Mouse (Mus musculus): ENCODE measurements around the gene Xndc1. TPM values are rescaled to one million over a fixed set of nuclear protein-coding genes. Genes with fewer than 3 reads are reported as not detected.
A peak's percentile ranks its signal among the peaks of the same experiment; 100 is the strongest.

Gene Xndc1
- polyA plus RNA-seq, 1 experiment from 2014 or later = 41.2 TPM

GRCm38 (mm10) chr7:102076714-102077296, 11.5 kb downstream of the Xndc1 start:
- Histone ChIP-seq H3K36me3 (ENCODE audit: control insufficient read depth, insufficient read depth) (peaks cover 32% of the 10 kb centered on the region), H3K27me3 (replicated peaks; ENCODE audit: control insufficient read depth, insufficient read depth, low read length) (no peaks in the 10 kb centered on the region), H3K9ac (replicated peaks; ENCODE audit: low read depth, low read length) (no peak overlapping the region), H3K4me2 (ENCODE audit: low read length) (no peak overlapping the region), H3K27ac (ENCODE audit: low read length) (no peak overlapping the region), H3K9me3 (ENCODE audit: control insufficient read depth, low read length) (no peaks in the 10 kb centered on the region), H3K4me1 (replicated peaks; ENCODE audit: control insufficient read depth, insufficient read depth, low read length) (no peaks in the 10 kb centered on the region), H3K4me3 (replicated peaks; ENCODE audit: low read length) (no peak overlapping the region)
- ATAC-seq = no peak
- WGBS = 83% methylated on average over 7 of the region's 7 CpGs

GRCm38 (mm10) chr7:102078517-102078916, 13.2 kb downstream of the Xndc1 start:
- peak; percentile 52; the same call in 1 of the 2 replicates for ATAC-seq
- H3K27ac ChIP-seq (ENCODE audit: low read length) = no peak overlapping the region
- H3K4me2 ChIP-seq (ENCODE audit: low read length) = no peak overlapping the region
- H3K36me3 ChIP-seq (ENCODE audit: control insufficient read depth, insufficient read depth) = peaks cover 39% of the 10 kb centered on the region
- 79% methylated on average over 7 of the region's 7 CpGs for WGBS
- H3K9me3 ChIP-seq (ENCODE audit: control insufficient read depth, low read length) = no peaks in the 10 kb centered on the region
- no peaks in the 10 kb centered on the region for H3K27me3 ChIP-seq (replicated peaks; ENCODE audit: control insufficient read depth, insufficient read depth, low read length)
- no peaks in the 10 kb centered on the region for H3K4me1 ChIP-seq (replicated peaks; ENCODE audit: control insufficient read depth, insufficient read depth, low read length)
- H3K4me3 ChIP-seq (replicated peaks; ENCODE audit: low read length) = no peak overlapping the region
- no peak overlapping the region for H3K9ac ChIP-seq (replicated peaks; ENCODE audit: low read depth, low read length)

GRCm38 (mm10) chr7:102080311-102080710, 15.0 kb downstream of the Xndc1 start:
- H3K36me3 ChIP-seq (ENCODE audit: control insufficient read depth, insufficient read depth) = peaks cover 39% of the 10 kb centered on the region
- H3K4me2 ChIP-seq (ENCODE audit: low read length) = no peak overlapping the region
- no peak overlapping the region for H3K4me3 ChIP-seq (replicated peaks; ENCODE audit: low read length)
- H3K9ac ChIP-seq (replicated peaks; ENCODE audit: low read depth, low read length) = no peak overlapping the region
- H3K9me3 ChIP-seq (ENCODE audit: control insufficient read depth, low read length) = no peaks in the 10 kb centered on the region
- H3K27ac ChIP-seq (ENCODE audit: low read length) = no peak overlapping the region
- WGBS = 92% methylated on average over 8 of the region's 8 CpGs
- no peak for ATAC-seq
- H3K4me1 ChIP-seq (replicated peaks; ENCODE audit: control insufficient read depth, insufficient read depth, low read length) = no peaks in the 10 kb centered on the region
- no peaks in the 10 kb centered on the region for H3K27me3 ChIP-seq (replicated peaks; ENCODE audit: control insufficient read depth, insufficient read depth, low read length)

- Histone ChIP-seq H3K4me3 (replicated peaks; ENCODE audit: low read length) (no peak overlapping the region), H3K4me1 (replicated peaks; ENCODE audit: control insufficient read depth, insufficient read depth, low read length) (no peaks in the 10 kb centered on the region), H3K27ac (ENCODE audit: low read length) (no peak overlapping the region), H3K9ac (replicated peaks; ENCODE audit: low read depth, low read length) (no peak overlapping the region), H3K9me3 (ENCODE audit: control insufficient read depth, low read length) (no peaks in the 10 kb centered on the region), H3K27me3 (replicated peaks; ENCODE audit: control insufficient read depth, insufficient read depth, low read length) (no peaks in the 10 kb centered on the region), H3K4me2 (ENCODE audit: low read length) (no peak overlapping the region), H3K36me3 (ENCODE audit: control insufficient read depth, insufficient read depth) (peaks cover 37% of the 10 kb centered on the region)
- WGBS = 98% methylated on average over 5 of the region's 5 CpGs
- ATAC-seq = no peak
Measured at GRCm38 (mm10) chr7:102081784-102082183, 16.5 kb downstream of the Xndc1 start.

- WGBS = 86% methylated on average over 5 of the region's 5 CpGs
- Histone ChIP-seq H3K27ac (ENCODE audit: low read length) (no peak within 1 kb of the TSS), H3K9ac (replicated peaks; ENCODE audit: low read depth, low read length) (no peak within 1 kb of the TSS), H3K27me3 (replicated peaks; ENCODE audit: control insufficient read depth, insufficient read depth, low read length) (no peaks in the 10 kb centered on the region), H3K9me3 (ENCODE audit: control insufficient read depth, low read length) (no peaks in the 10 kb centered on the region), H3K4me3 (replicated peaks; ENCODE audit: low read length) (no peak within 1 kb of the TSS), H3K4me2 (ENCODE audit: low read length) (no peak within 1 kb of the TSS), H3K4me1 (replicated peaks; ENCODE audit: control insufficient read depth, insufficient read depth, low read length) (no peaks in the 10 kb centered on the region), H3K36me3 (ENCODE audit: control insufficient read depth, insufficient read depth) (peaks cover 37% of the 10 kb centered on the region)
- no peak for ATAC-seq
Measured at GRCm38 (mm10) chr7:102082816-102083215, 17.5 kb downstream of the Xndc1 start, which contains the start of gene Trpc2. TSS of gene Trpc2 (plus strand) at chr7:102083116.

GRCm38 (mm10) chr7:102084041-102084696, 18.9 kb downstream of the Xndc1 start:
- 94% methylated on average over 26 of the region's 26 CpGs for WGBS
- H3K27me3 ChIP-seq (replicated peaks; ENCODE audit: control insufficient read depth, insufficient read depth, low read length) = no peaks in the 10 kb centered on the region
- H3K4me2 ChIP-seq (ENCODE audit: low read length) = no peak overlapping the region
- no peak for ATAC-seq
- H3K4me3 ChIP-seq (replicated peaks; ENCODE audit: low read length) = no peak overlapping the region
- H3K27ac ChIP-seq (ENCODE audit: low read length) = no peak overlapping the region
- no peaks in the 10 kb centered on the region for H3K9me3 ChIP-seq (ENCODE audit: control insufficient read depth, low read length)
- no peaks in the 10 kb centered on the region for H3K4me1 ChIP-seq (replicated peaks; ENCODE audit: control insufficient read depth, insufficient read depth, low read length)
- peaks cover 32% of the 10 kb centered on the region for H3K36me3 ChIP-seq (ENCODE audit: control insufficient read depth, insufficient read depth)
- no peak overlapping the region for H3K9ac ChIP-seq (replicated peaks; ENCODE audit: low read depth, low read length)

- H3K9ac ChIP-seq (replicated peaks; ENCODE audit: low read depth, low read length) = no peak overlapping the region
- H3K4me3 ChIP-seq (replicated peaks; ENCODE audit: low read length) = no peak overlapping the region
- ATAC-seq = no peak
- peaks cover 3% of the 10 kb centered on the region; the same call in 1 of the 2 replicates for H3K9me3 ChIP-seq (ENCODE audit: control insufficient read depth, low read length)
- 80% methylated on average over 4 of the region's 4 CpGs for WGBS
- no peaks in the 10 kb centered on the region for H3K27me3 ChIP-seq (replicated peaks; ENCODE audit: control insufficient read depth, insufficient read depth, low read length)
- no peak overlapping the region for H3K4me2 ChIP-seq (ENCODE audit: low read length)
- no peak overlapping the region for H3K27ac ChIP-seq (ENCODE audit: low read length)
- no peaks in the 10 kb centered on the region for H3K4me1 ChIP-seq (replicated peaks; ENCODE audit: control insufficient read depth, insufficient read depth, low read length)
- peaks cover 11% of the 10 kb centered on the region; the same call in 1 of the 2 replicates for H3K36me3 ChIP-seq (ENCODE audit: control insufficient read depth, insufficient read depth)
Measured at GRCm38 (mm10) chr7:102087336-102087735, 22.0 kb downstream of the Xndc1 start.

- Histone ChIP-seq H3K27me3 (replicated peaks; ENCODE audit: control insufficient read depth, insufficient read depth, low read length) (no peaks in the 10 kb centered on the region), H3K4me3 (replicated peaks; ENCODE audit: low read length) (peak overlapping the region; percentile 25), H3K4me1 (replicated peaks; ENCODE audit: control insufficient read depth, insufficient read depth, low read length) (peaks cover 8% of the 10 kb centered on the region), H3K9ac (replicated peaks; ENCODE audit: low read depth, low read length) (peak overlapping the region; percentile 15; the same call in 1 of the 2 replicates), H3K9me3 (ENCODE audit: control insufficient read depth, low read length) (no peaks in the 10 kb centered on the region), H3K36me3 (ENCODE audit: control insufficient read depth, insufficient read depth) (no peaks in the 10 kb centered on the region), H3K4me2 (ENCODE audit: low read length) (peak overlapping the region; percentile 52), H3K27ac (ENCODE audit: low read length) (no peak overlapping the region)
- peak; percentile 69 for ATAC-seq
- WGBS = 3% methylated on average over 30 of the region's 30 CpGs
Measured at GRCm38 (mm10) chr7:102099760-102100661, 34.7 kb downstream of the Xndc1 start.

GRCm38 (mm10) chr7:102100868-102101267, 35.6 kb downstream of the Xndc1 start:
- Histone ChIP-seq H3K4me1 (replicated peaks; ENCODE audit: control insufficient read depth, insufficient read depth, low read length) (peaks cover 8% of the 10 kb centered on the region), H3K9me3 (ENCODE audit: control insufficient read depth, low read length) (no peaks in the 10 kb centered on the region), H3K36me3 (ENCODE audit: control insufficient read depth, insufficient read depth) (no peaks in the 10 kb centered on the region), H3K9ac (replicated peaks; ENCODE audit: low read depth, low read length) (no peak overlapping the region), H3K4me3 (replicated peaks; ENCODE audit: low read length) (no peak overlapping the region), H3K4me2 (ENCODE audit: low read length) (no peak overlapping the region), H3K27ac (ENCODE audit: low read length) (no peak overlapping the region), H3K27me3 (replicated peaks; ENCODE audit: control insufficient read depth, insufficient read depth, low read length) (no peaks in the 10 kb centered on the region)
- 66% methylated on average over 5 of the region's 5 CpGs for WGBS
- no peak for ATAC-seq

All from forebrain, embryonic 16.5 days (tissue).